Mouse (Mus musculus): ENCODE measurements around the gene Emc1. TPM values are rescaled to one million over a fixed set of nuclear protein-coding genes. Genes with fewer than 3 reads are reported as not detected.
"Not testable (repeated sequence)": the region's sequence is repeated elsewhere in the genome, so short reads cannot be mapped to it uniquely, and the experiment has no call there.

The Emc1 gene
- total and polyA plus RNA-seq, 3 experiments: 50.3 to 61.3 (median 53.3) TPM

- DNase-seq: no peak
These were observed 4.8 kb downstream of the Emc1 start for GRCm38 (mm10) chr4:139357211-139357610.

- no peak for DNase-seq
These were observed 8.6 kb downstream of the Emc1 start for GRCm38 (mm10) chr4:139360761-139361548.

- peak; percentile 40 for DNase-seq
These were observed 14.9 kb downstream of the Emc1 start for GRCm38 (mm10) chr4:139367336-139367735.

- no peak for DNase-seq
These were observed 15.7 kb downstream of the Emc1 start for GRCm38 (mm10) chr4:139368038-139368437.

GRCm38 (mm10) chr4:139373130-139373529 lies 20.7 kb downstream of the Emc1 start:
- DNase-seq: no peak

GRCm38 (mm10) chr4:139373531-139373930 lies 21.1 kb downstream of the Emc1 start:
- no peak for DNase-seq

- DNase-seq: no peak
These were observed 27.3 kb downstream of the Emc1 start for GRCm38 (mm10) chr4:139379719-139380118.

- peak; percentile 100 for DNase-seq
These were observed 27.9 kb downstream of the Emc1 start for GRCm38 (mm10) chr4:139380207-139380748.

GRCm38 (mm10) chr4:139380775-139381451 lies 28.5 kb downstream of the Emc1 start:
- DNase-seq: no peak

GRCm38 (mm10) chr4:139381452-139381845 lies 29.1 kb downstream of the Emc1 start:
- no peak for DNase-seq

- no peak for DNase-seq
These were observed 29.8 kb downstream of the Emc1 start for GRCm38 (mm10) chr4:139382231-139382630.

- not testable (repeated sequence) for DNase-seq
These were observed 33.5 kb downstream of the Emc1 start for GRCm38 (mm10) chr4:139385841-139386240.

GRCm38 (mm10) chr4:139386869-139387319 lies 34.5 kb downstream of the Emc1 start:
- DNase-seq: peak; percentile 46

- DNase-seq: no peak
These were observed 37.2 kb downstream of the Emc1 start for GRCm38 (mm10) chr4:139389557-139389956.

- DNase-seq: no peak
These were observed 43.0 kb downstream of the Emc1 start for GRCm38 (mm10) chr4:139395431-139395830.

- no peak for DNase-seq
These were observed 48.1 kb downstream of the Emc1 start for GRCm38 (mm10) chr4:139400487-139400886.

GRCm38 (mm10) chr4:139403214-139403613 lies 50.8 kb downstream of the Emc1 start:
- no peak for DNase-seq

GRCm38 (mm10) chr4:139411351-139411750 lies 59.0 kb downstream of the Emc1 start:
- peak; percentile 91 for DNase-seq

- no peak for DNase-seq
These were observed 65.5 kb downstream of the Emc1 start for GRCm38 (mm10) chr4:139417868-139418267.

GRCm38 (mm10) chr4:139421621-139422020 lies 69.2 kb downstream of the Emc1 start:
- DNase-seq: peak; percentile 38

- no peak for DNase-seq
These were observed 70.0 kb downstream of the Emc1 start for GRCm38 (mm10) chr4:139422409-139422808.

- DNase-seq: no peak
These were observed 70.9 kb downstream of the Emc1 start for GRCm38 (mm10) chr4:139423270-139423669.

Data from adrenal gland, adult 2 months (tissue).